Mouse (Mus musculus): Measurements from ENCODE around the gene Nhlrc3. TPM values are rescaled to one million over a fixed set of nuclear protein-coding genes. Genes with fewer than 3 reads are reported as not detected.
A peak's percentile ranks its signal among the peaks of the same experiment; 100 is the strongest.

Gene Nhlrc3
- polyA plus RNA-seq, 1 experiment from 2014 or later = 9.0 TPM

DNA sequence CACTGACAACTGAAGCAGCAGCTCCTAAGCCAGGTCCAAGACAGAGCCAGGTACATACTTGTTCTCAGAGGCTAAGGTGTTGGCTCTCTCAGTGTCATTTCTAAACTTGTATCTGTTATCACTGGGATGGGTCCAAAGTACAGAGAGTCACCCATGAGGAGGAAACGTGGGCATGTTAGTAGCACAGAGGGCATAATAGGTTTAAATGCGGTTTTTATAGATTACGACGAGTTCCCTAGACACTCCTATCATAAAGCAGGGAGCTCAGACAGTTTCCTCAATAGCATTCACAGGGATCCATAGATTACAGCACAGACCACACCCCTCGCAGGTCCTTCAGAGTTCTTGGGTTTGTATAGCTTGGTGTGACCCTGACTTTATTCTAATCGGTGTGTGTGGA, 9.1 kb downstream of the Nhlrc3 start:
- Histone ChIP-seq H3K4me1 (replicated peaks; ENCODE audit: control insufficient read depth, insufficient read depth) (no peaks in the 10 kb centered on the region), H3K4me2 (replicated peaks; ENCODE audit: low read depth) (no peak overlapping the region), H3K36me3 (ENCODE audit: control insufficient read depth, insufficient read depth, low read length) (peaks cover 24% of the 10 kb centered on the region), H3K27ac (replicated peaks) (0 out of 2 replicates have a peak overlapping the region, but pooled peaks have one; percentile 13), H3K27me3 (ENCODE audit: control insufficient read depth, insufficient read depth, low read length) (no peaks in the 10 kb centered on the region), H3K9me3 (ENCODE audit: control insufficient read depth, low read length) (no peaks in the 10 kb centered on the region), H3K9ac (ENCODE audit: low read length) (no peak overlapping the region), H3K4me3 (ENCODE audit: low read depth, low read length) (no peak overlapping the region)
- WGBS = 81% methylated on average over 6 of the region's 6 CpGs
- TF ChIP-seq EP300 (optimal IDR thresholded peaks at IDR 0.05) (no peak), CTCF (IDR thresholded peaks at IDR 0.05; ENCODE audit: low read depth) (no peak)
- ATAC-seq (ENCODE audit: low FRiP score, low TSS enrichment) (peak; percentile 78), DNase-seq (ENCODE audit: low spot score) (no peak)

DNA sequence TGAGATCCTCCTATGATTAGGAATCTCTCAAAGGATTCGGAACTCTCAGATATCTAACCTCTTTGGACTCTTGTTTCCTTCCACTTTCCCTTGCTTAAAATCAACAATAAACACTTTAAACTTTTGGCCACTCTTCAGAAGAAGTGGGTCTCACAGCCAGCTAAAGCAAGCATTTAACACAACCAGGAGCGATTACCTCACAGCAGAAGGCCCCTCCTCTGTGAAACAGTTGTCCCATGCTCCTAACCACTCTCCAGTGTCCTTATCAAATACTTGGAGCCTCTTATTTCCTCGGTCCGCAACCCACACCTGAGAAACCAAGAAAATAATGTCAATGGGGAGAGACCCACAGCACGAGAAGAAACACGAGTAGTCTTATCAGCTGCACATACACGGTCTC, 9.8 kb downstream of the Nhlrc3 start:
- H3K36me3 ChIP-seq (ENCODE audit: control insufficient read depth, insufficient read depth, low read length) = peaks cover 22% of the 10 kb centered on the region
- DNase-seq (ENCODE audit: low spot score) (no peak), ATAC-seq (ENCODE audit: low FRiP score, low TSS enrichment) (no peak)
- no peak overlapping the region for H3K4me3 ChIP-seq (ENCODE audit: low read depth, low read length)
- no peaks in the 10 kb centered on the region for H3K9me3 ChIP-seq (ENCODE audit: control insufficient read depth, low read length)
- H3K27me3 ChIP-seq (ENCODE audit: control insufficient read depth, insufficient read depth, low read length) = no peaks in the 10 kb centered on the region
- no peak overlapping the region; the same call in 1 of the 2 replicates for H3K27ac ChIP-seq (replicated peaks)
- H3K9ac ChIP-seq (ENCODE audit: low read length) = no peak overlapping the region
- 88% methylated on average over 7 of the region's 7 CpGs for WGBS
- TF ChIP-seq EP300 (optimal IDR thresholded peaks at IDR 0.05) (no peak), CTCF (IDR thresholded peaks at IDR 0.05; ENCODE audit: low read depth) (no peak)
- H3K4me1 ChIP-seq (replicated peaks; ENCODE audit: control insufficient read depth, insufficient read depth) = no peaks in the 10 kb centered on the region
- H3K4me2 ChIP-seq (replicated peaks; ENCODE audit: low read depth) = no peak overlapping the region

DNA sequence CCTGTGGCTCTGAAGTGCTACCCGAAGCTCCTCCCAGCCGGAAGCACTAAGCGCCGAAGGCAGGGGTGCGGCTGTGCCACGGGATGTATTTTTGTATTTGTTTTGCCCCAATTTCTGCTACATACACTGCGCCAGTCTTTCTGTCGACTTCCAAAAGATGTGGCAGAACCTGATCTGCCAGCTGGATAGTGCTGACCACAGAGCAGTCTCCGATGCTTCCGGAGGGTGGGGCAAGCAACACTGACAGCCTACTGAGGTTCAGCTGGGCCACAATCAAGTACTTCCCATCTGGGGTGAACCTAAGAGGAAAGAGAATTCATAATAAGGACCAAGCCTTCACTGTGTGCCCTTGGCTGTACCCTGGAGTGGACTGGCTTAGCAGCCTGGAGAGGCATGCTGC, 10.8 kb downstream of the Nhlrc3 start:
- Histone ChIP-seq H3K4me1 (replicated peaks; ENCODE audit: control insufficient read depth, insufficient read depth) (no peaks in the 10 kb centered on the region), H3K4me3 (ENCODE audit: low read depth, low read length) (no peak overlapping the region), H3K36me3 (ENCODE audit: control insufficient read depth, insufficient read depth, low read length) (peaks cover 19% of the 10 kb centered on the region), H3K9me3 (ENCODE audit: control insufficient read depth, low read length) (no peaks in the 10 kb centered on the region), H3K9ac (ENCODE audit: low read length) (no peak overlapping the region), H3K4me2 (replicated peaks; ENCODE audit: low read depth) (no peak overlapping the region), H3K27me3 (ENCODE audit: control insufficient read depth, insufficient read depth, low read length) (no peaks in the 10 kb centered on the region), H3K27ac (replicated peaks) (peak overlapping the region; percentile 45)
- ATAC-seq (ENCODE audit: low FRiP score, low TSS enrichment) = peak; percentile 49
- 72% methylated on average over 10 of the region's 10 CpGs for WGBS
- DNase-seq (ENCODE audit: low spot score) = peak; percentile 40
- TF ChIP-seq EP300 (optimal IDR thresholded peaks at IDR 0.05) (no peak), CTCF (IDR thresholded peaks at IDR 0.05; ENCODE audit: low read depth) (no peak)

DNA sequence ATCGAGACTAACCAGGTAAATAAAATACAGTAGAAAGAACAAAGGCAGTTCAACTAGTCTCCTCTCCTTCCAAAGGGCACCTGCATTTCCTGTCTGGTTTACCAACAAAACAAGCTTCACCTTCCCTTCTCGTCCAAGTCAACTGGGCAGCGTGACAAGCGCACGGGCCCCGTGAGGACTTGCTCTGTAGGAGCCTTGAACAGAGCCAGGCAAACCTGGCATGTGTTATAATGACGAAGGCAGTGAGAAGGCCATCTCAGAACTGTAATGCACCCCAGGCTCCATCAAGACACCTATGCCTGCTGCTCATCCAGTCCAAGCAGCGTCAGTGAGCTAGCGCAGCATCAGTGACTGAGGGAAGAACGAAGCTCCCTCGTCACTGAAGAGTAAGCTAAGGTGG, 12.5 kb downstream of the Nhlrc3 start:
- Histone ChIP-seq H3K9me3 (ENCODE audit: control insufficient read depth, low read length) (no peaks in the 10 kb centered on the region), H3K27me3 (ENCODE audit: control insufficient read depth, insufficient read depth, low read length) (no peaks in the 10 kb centered on the region), H3K9ac (ENCODE audit: low read length) (no peak overlapping the region), H3K4me2 (replicated peaks; ENCODE audit: low read depth) (no peak overlapping the region), H3K36me3 (ENCODE audit: control insufficient read depth, insufficient read depth, low read length) (peaks cover 18% of the 10 kb centered on the region), H3K4me3 (ENCODE audit: low read depth, low read length) (no peak overlapping the region), H3K27ac (replicated peaks) (no peak overlapping the region), H3K4me1 (replicated peaks; ENCODE audit: control insufficient read depth, insufficient read depth) (no peaks in the 10 kb centered on the region)
- DNase-seq (ENCODE audit: low spot score) (no peak), ATAC-seq (ENCODE audit: low FRiP score, low TSS enrichment) (no peak)
- TF ChIP-seq EP300 (optimal IDR thresholded peaks at IDR 0.05) (no peak), CTCF (IDR thresholded peaks at IDR 0.05; ENCODE audit: low read depth) (no peak)
- 89% methylated on average over 11 of the region's 11 CpGs for WGBS

GRCm38 (mm10) chr3:53448208-53448607, 14.9 kb downstream of the Nhlrc3 start:
- peak; percentile 69; the same call in 1 of the 2 replicates for ATAC-seq (ENCODE audit: low FRiP score, low TSS enrichment)
- WGBS = 13% methylated on average over 2 of the region's 2 CpGs

DNA sequence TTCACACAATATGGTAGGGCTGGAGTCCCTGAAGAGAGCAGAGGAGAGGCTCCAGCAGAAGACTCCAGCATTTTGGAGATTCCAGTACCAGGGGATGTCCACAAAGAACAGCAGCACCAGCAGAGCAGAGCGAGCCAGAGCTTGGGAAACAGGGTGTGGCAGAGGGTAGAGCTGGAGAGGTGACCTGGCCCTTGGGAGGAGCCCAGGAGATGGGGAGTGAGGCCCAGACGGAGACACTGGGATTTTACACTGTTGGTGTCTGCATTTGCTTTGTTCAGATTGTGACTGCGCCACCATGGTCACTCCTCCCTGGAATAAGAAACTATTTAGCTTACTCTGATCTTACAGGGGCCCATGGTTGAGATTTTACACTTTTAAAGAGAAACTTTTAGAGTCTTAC, 16.3 kb downstream of the Nhlrc3 start:
- 72% methylated on average over 3 of the region's 3 CpGs for WGBS
- TF ChIP-seq CTCF (IDR thresholded peaks at IDR 0.05; ENCODE audit: low read depth) (no peak), EP300 (optimal IDR thresholded peaks at IDR 0.05) (no peak)

More at GRCm38 (mm10) chr3:53448208-53448607, 14.9 kb downstream of the Nhlrc3 start:
- Histone ChIP-seq H3K4me2 (replicated peaks; ENCODE audit: low read depth) (no peak overlapping the region), H3K9me3 (ENCODE audit: control insufficient read depth, low read length) (no peaks in the 10 kb centered on the region), H3K4me1 (replicated peaks; ENCODE audit: control insufficient read depth, insufficient read depth) (no peaks in the 10 kb centered on the region), H3K4me3 (ENCODE audit: low read depth, low read length) (no peak overlapping the region), H3K36me3 (ENCODE audit: control insufficient read depth, insufficient read depth, low read length) (peaks cover 13% of the 10 kb centered on the region), H3K27me3 (ENCODE audit: control insufficient read depth, insufficient read depth, low read length) (no peaks in the 10 kb centered on the region), H3K9ac (ENCODE audit: low read length) (no peak overlapping the region), H3K27ac (replicated peaks) (no peak overlapping the region)
- no peak for DNase-seq (ENCODE audit: low spot score)
- TF ChIP-seq EP300 (optimal IDR thresholded peaks at IDR 0.05) (no peak), CTCF (IDR thresholded peaks at IDR 0.05; ENCODE audit: low read depth) (peak; percentile 89)

More for the DNA sequence above, 16.3 kb downstream of the Nhlrc3 start:
- Histone ChIP-seq H3K9ac (ENCODE audit: low read length) (no peak overlapping the region), H3K27me3 (ENCODE audit: control insufficient read depth, insufficient read depth, low read length) (no peaks in the 10 kb centered on the region), H3K4me2 (replicated peaks; ENCODE audit: low read depth) (no peak overlapping the region), H3K4me3 (ENCODE audit: low read depth, low read length) (no peak overlapping the region), H3K4me1 (replicated peaks; ENCODE audit: control insufficient read depth, insufficient read depth) (no peaks in the 10 kb centered on the region), H3K27ac (replicated peaks) (no peak overlapping the region), H3K36me3 (ENCODE audit: control insufficient read depth, insufficient read depth, low read length) (peaks cover 6% of the 10 kb centered on the region), H3K9me3 (ENCODE audit: control insufficient read depth, low read length) (no peaks in the 10 kb centered on the region)
- DNase-seq (ENCODE audit: low spot score) = no peak
- peak; percentile 17; the same call in 1 of the 2 replicates for ATAC-seq (ENCODE audit: low FRiP score, low TSS enrichment)

All from stomach, postnatal 0 days (tissue).